Mouse (Mus musculus) layer of hippocampus, adult 2 months (tissue): ENCODE results near the gene Enox1. TPM values are rescaled to one million over a fixed set of nuclear protein-coding genes. Genes with fewer than 3 reads are reported as not detected.

ENCODE experiments used
- DNase-seq, 2 experiments: peaks; one replicate each; pipeline ENCODE4 v3.0.0; 2022; ENCODE audit warnings: low spot score in 2 of 2
- H3K27ac ChIP-seq: fragments of 200-600 bp; 2 replicates; pipeline ENCODE4 v1.8.1; 2022
- H3K4me3 ChIP-seq: fragments of 200-600 bp; 2 replicates; pipeline ENCODE4 v1.8.1; 2022; ENCODE audit warnings: mild to moderate bottlenecking
- CTCF ChIP-seq: fragments of 200-600 bp; conservative IDR thresholded peaks from 2 replicates; pipeline ENCODE4 v1.8.1; 2022; ENCODE audit warnings: antibody characterized with exemption, mild to moderate bottlenecking, moderate library complexity
- total RNA-seq, 2 experiments: library from RNA; stranded (reverse); gene quantifications; 2 replicates each; pipeline ENCODE4 v1.2.3; 2021

Gene Enox1
- total RNA-seq, 2 experiments from 2014 or later, result 61.3 to 67.7 TPM

- Histone ChIP-seq H3K27ac (peak overlapping the region; percentile 65), H3K4me3 (no peak overlapping the region)
- TF ChIP-seq CTCF, result no peak
- no peak for DNase-seq
These were observed 421.1 kb downstream of the Enox1 start for GRCm38 (mm10) chr14:77577481-77578251.

GRCm38 (mm10) chr14:77578355-77578754 is 421.8 kb downstream of the Enox1 start:
- H3K27ac ChIP-seq, result peak overlapping the region; percentile 65; the same call in 1 of the 2 replicates
- no peak for TF ChIP-seq CTCF
- no peak overlapping the region for H3K4me3 ChIP-seq
- no peak for DNase-seq

GRCm38 (mm10) chr14:77580106-77580936 is 423.8 kb downstream of the Enox1 start:
- no peak for TF ChIP-seq CTCF
- peak in 1 of 2 experiments; percentile 61 for DNase-seq
- Histone ChIP-seq H3K27ac (peak overlapping the region; percentile 75), H3K4me3 (no peak overlapping the region)

GRCm38 (mm10) chr14:77580937-77581270 is 424.3 kb downstream of the Enox1 start:
- DNase-seq, result peak; percentile 65 to 70
- Histone ChIP-seq H3K4me3 (no peak overlapping the region), H3K27ac (peak overlapping the region; percentile 75)
- TF ChIP-seq CTCF, result no peak

- TF ChIP-seq CTCF, result no peak
- no peak for DNase-seq
- no peak overlapping the region for H3K4me3 ChIP-seq
- 0 out of 2 replicates have a peak overlapping the region, but pooled peaks have one; percentile 75 for H3K27ac ChIP-seq
These were observed 425.1 kb downstream of the Enox1 start for GRCm38 (mm10) chr14:77581616-77582015.

- no peak for TF ChIP-seq CTCF
- Histone ChIP-seq H3K4me3 (no peak overlapping the region), H3K27ac (no peak overlapping the region)
- DNase-seq, result no peak
These were observed 427.9 kb downstream of the Enox1 start for GRCm38 (mm10) chr14:77584426-77584825.

GRCm38 (mm10) chr14:77585031-77585800 is 428.7 kb downstream of the Enox1 start:
- peak; percentile 48 for TF ChIP-seq CTCF
- no peak for DNase-seq
- H3K27ac ChIP-seq, result no peak overlapping the region
- no peak overlapping the region for H3K4me3 ChIP-seq

GRCm38 (mm10) chr14:77586033-77586432 is 429.5 kb downstream of the Enox1 start:
- H3K27ac ChIP-seq, result no peak overlapping the region
- H3K4me3 ChIP-seq, result no peak overlapping the region
- TF ChIP-seq CTCF, result no peak
- DNase-seq, result no peak

- Histone ChIP-seq H3K4me3 (no peak overlapping the region), H3K27ac (no peak overlapping the region)
- DNase-seq, result no peak
- TF ChIP-seq CTCF, result no peak
These were observed 430.6 kb downstream of the Enox1 start for GRCm38 (mm10) chr14:77587182-77587581.

GRCm38 (mm10) chr14:77593136-77593838 is 436.7 kb downstream of the Enox1 start:
- DNase-seq, result no peak
- Histone ChIP-seq H3K4me3 (no peak overlapping the region), H3K27ac (no peak overlapping the region)
- TF ChIP-seq CTCF, result no peak

GRCm38 (mm10) chr14:77596216-77597175 is 439.9 kb downstream of the Enox1 start:
- no peak for DNase-seq
- TF ChIP-seq CTCF, result no peak
- no peak overlapping the region for H3K27ac ChIP-seq
- no peak overlapping the region for H3K4me3 ChIP-seq
